Mouse (Mus musculus) liver, embryonic 16.5 days (tissue): ENCODE data around the gene Gon7. TPM values are rescaled to one million over a fixed set of nuclear protein-coding genes. Genes with fewer than 3 reads are reported as not detected.
A peak's percentile ranks its signal among the peaks of the same experiment; 100 is the strongest.

Experiments
- ATAC-seq: fragments of 200-750 bp; cut with Nextera tagmentation; 2 replicates; pipeline ENCODE4 v1.8.0; 2017; ENCODE audit warnings: low read depth, mild to moderate bottlenecking, moderate number of reproducible peaks, moderate library complexity
- H3K27ac ChIP-seq: fragments of 300-500 bp; sonication (generic); 2 replicates; pipeline ENCODE4 v1.5.1; 2014; ENCODE audit warnings: mild to moderate bottlenecking, low read length
- H3K27me3 ChIP-seq: fragments of 300-500 bp; sonication (generic); 2 replicates; pipeline ENCODE4 v1.6.1; 2014; ENCODE audit warnings: low read depth, low read length, mixed read lengths; ENCODE audit not compliant: control insufficient read depth, insufficient read depth
- H3K36me3 ChIP-seq: fragments of 300-500 bp; sonication (generic); 2 replicates; pipeline ENCODE4 v1.6.1; 2014; ENCODE audit warnings: mild to moderate bottlenecking; ENCODE audit not compliant: control insufficient read depth, insufficient read depth
- H3K4me1 ChIP-seq: fragments of 300-500 bp; sonication (generic); 2 replicates; pipeline ENCODE4 v1.6.1; 2014; ENCODE audit warnings: low read depth, low read length, mixed read lengths; ENCODE audit not compliant: control insufficient read depth
- H3K4me2 ChIP-seq: fragments of 300-500 bp; sonication (generic); 2 replicates; pipeline ENCODE4 v1.6.1; 2014; ENCODE audit warnings: low read depth, low read length, mixed read lengths
- H3K4me3 ChIP-seq: fragments of 300-500 bp; sonication (generic); 2 replicates; pipeline ENCODE4 v1.5.1; 2014; ENCODE audit warnings: low read depth, mild to moderate bottlenecking, low read length
- H3K9ac ChIP-seq: fragments of 300-500 bp; sonication (generic); 2 replicates; pipeline ENCODE4 v1.6.1; 2014; ENCODE audit warnings: low read depth, low read length
- H3K9me3 ChIP-seq: fragments of 300-500 bp; sonication (generic); replicated peaks from 2 replicates; pipeline ENCODE4 v1.6.1; 2016; ENCODE audit warnings: low read length; ENCODE audit not compliant: control insufficient read depth
- WGBS: fragments of 180-500 bp; shearing (Covaris S2); extraction: QIAGEN DNeasy Blood & Tissue Kit; methylation state at CpG from one replicate; pipeline ENCODE4 v1.1.7; 2014; ENCODE audit not compliant: insufficient replicate concordance; 5-methylcytosine and 5-hydroxymethylcytosine counted together
- polyA plus RNA-seq: library from polyadenylated mRNA; unstranded; fragments of >200 nt; fragmentation: Nextera tagmentation; extraction: Ambion mirVana; gene quantifications from 2 replicates; pipeline ENCODE4 v1.2.1, GENCODE M21; 2015

Gon7 gene
- polyA plus RNA-seq, 1 experiment from 2014 or later = 10.1 TPM

GRCm38 (mm10) chr12:102730798-102731619, 26.6 kb downstream of the Gon7 start:
- ATAC-seq = no peak
- Histone ChIP-seq H3K4me3 (no peak overlapping the region), H3K9me3 (no peaks in the 10 kb centered on the region), H3K27ac (no peak overlapping the region), H3K27me3 (no peaks in the 10 kb centered on the region), H3K9ac (no peak overlapping the region), H3K4me2 (peak overlapping the region; percentile 51; the same call in 1 of the 2 replicates), H3K36me3 (no peaks in the 10 kb centered on the region), H3K4me1 (peaks cover 16% of the 10 kb centered on the region)
- WGBS = 39% methylated on average over 16 of the region's 16 CpGs

DNA sequence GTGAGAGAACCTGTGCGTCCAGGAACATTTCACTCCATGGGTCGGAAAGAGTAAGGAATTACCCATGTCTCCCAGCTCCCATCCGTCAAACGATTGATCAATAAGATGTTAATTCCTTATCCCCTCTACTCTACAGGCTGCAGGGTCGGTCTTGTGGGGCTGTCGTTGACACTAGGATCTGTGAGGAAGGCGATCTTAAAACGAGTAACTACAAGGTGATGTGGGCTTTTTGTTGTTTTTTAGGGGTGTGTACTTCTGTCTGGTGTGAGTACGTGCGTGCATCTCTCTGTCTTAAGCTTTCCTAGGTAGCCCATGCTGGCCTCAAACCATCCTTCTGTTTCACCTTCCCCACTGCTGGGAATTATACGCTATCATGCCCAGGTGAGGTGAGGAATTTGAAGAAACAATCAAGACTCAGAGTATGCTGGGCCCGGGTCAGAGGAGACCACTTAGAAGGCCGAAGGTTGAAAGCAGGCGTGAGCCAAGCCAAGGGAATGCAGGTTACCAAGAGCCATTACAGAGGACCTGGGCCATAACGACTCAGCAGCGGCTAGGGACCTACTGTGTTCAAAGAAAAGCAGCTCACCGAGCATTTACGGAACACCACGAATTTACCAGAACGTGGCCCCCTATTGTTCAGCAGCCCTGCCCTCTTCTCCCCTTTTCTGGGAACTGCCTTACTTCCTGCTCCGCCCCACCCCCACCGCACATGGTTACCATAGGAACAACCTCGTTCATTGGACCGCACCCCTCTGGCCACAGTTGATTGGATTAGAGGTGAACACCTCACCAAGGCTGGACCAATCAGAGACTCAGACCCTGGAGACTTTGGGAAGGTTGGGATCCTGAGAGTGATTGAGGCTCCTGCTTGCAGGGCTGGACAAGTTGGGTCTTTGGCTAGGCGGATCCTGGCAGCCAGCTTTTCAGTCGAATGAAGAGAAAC, 27.5 kb downstream of the Gon7 start:
- Histone ChIP-seq H3K27me3 (no peaks in the 10 kb centered on the region), H3K27ac (no peak overlapping the region), H3K9ac (no peak overlapping the region), H3K9me3 (no peaks in the 10 kb centered on the region), H3K4me1 (peaks cover 16% of the 10 kb centered on the region), H3K4me2 (peak overlapping the region; percentile 51), H3K4me3 (peak overlapping the region; percentile 12; the same call in 1 of the 2 replicates), H3K36me3 (no peaks in the 10 kb centered on the region)
- peak; percentile 93 for ATAC-seq
- 35% methylated on average over 26 of the region's 26 CpGs for WGBS

GRCm38 (mm10) chr12:102725761-102726175, 31.8 kb downstream of the Gon7 start:
- H3K9ac ChIP-seq = no peak overlapping the region
- H3K27me3 ChIP-seq = no peaks in the 10 kb centered on the region
- H3K9me3 ChIP-seq = no peaks in the 10 kb centered on the region
- no peak overlapping the region for H3K4me2 ChIP-seq
- 48% methylated on average over 7 of the region's 7 CpGs for WGBS
- H3K36me3 ChIP-seq = no peaks in the 10 kb centered on the region
- H3K4me3 ChIP-seq = no peak overlapping the region
- H3K4me1 ChIP-seq = peaks cover 9% of the 10 kb centered on the region
- no peak overlapping the region for H3K27ac ChIP-seq
- no peak for ATAC-seq

DNA sequence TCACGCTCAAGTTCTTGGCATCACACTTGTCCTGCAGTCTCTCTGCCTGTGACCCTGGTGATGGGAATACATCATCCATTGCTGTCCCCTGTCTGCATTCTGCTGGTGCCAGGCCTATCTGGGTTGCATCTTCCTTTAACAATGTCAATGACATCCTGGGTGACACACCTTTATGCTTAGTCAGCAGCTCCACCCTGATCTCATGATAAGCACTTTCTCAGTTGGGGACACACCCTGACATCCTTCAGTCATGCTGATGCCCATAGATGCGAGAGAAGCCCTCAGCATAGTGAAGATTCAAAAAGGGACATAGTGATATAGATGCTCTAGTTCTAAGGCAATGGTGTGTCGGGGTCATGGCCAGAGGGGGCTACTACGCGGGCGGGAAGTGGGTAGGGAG, 32.5 kb downstream of the Gon7 start:
- Histone ChIP-seq H3K9ac (no peak overlapping the region), H3K4me1 (peaks cover 2% of the 10 kb centered on the region), H3K9me3 (no peaks in the 10 kb centered on the region), H3K27me3 (no peaks in the 10 kb centered on the region), H3K36me3 (no peaks in the 10 kb centered on the region), H3K4me2 (no peak overlapping the region), H3K4me3 (no peak overlapping the region), H3K27ac (no peak overlapping the region)
- ATAC-seq = no peak
- WGBS = 78% methylated on average over 6 of the region's 6 CpGs

DNA sequence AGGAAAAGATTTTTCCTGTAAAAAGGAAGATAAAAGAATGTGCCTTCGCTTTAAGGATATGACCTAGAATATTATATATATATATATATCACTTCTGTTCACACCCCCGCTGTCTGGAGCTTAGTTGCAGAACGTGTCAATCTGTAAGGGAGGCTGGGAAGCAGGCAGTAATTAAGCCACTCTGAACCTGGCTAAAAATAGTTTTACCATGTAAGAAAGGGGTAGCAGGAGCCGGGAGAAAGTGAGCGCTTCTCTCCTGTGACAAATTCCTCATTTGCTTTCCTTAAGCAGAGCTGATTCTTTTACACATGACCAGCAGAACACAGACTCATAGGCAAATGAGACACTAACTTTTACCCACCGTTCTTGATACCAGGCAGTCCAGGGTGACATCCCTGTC, 33.7 kb downstream of the Gon7 start:
- no peaks in the 10 kb centered on the region for H3K9me3 ChIP-seq
- no peak overlapping the region for H3K27ac ChIP-seq
- no peak overlapping the region for H3K4me3 ChIP-seq
- H3K4me1 ChIP-seq = no peaks in the 10 kb centered on the region; the same call in 1 of the 2 replicates
- H3K9ac ChIP-seq = no peak overlapping the region
- H3K27me3 ChIP-seq = no peaks in the 10 kb centered on the region
- 53% methylated on average over 6 of the region's 6 CpGs for WGBS
- no peak for ATAC-seq
- H3K36me3 ChIP-seq = no peaks in the 10 kb centered on the region
- H3K4me2 ChIP-seq = no peak overlapping the region

- H3K27ac ChIP-seq = no peak overlapping the region
- 70% methylated on average over 8 of the region's 8 CpGs for WGBS
- H3K4me3 ChIP-seq = no peak overlapping the region
- H3K9ac ChIP-seq = no peak overlapping the region
- H3K36me3 ChIP-seq = no peaks in the 10 kb centered on the region
- no peaks in the 10 kb centered on the region; the same call in 1 of the 2 replicates for H3K4me1 ChIP-seq
- H3K4me2 ChIP-seq = no peak overlapping the region
- H3K27me3 ChIP-seq = no peaks in the 10 kb centered on the region
- no peaks in the 10 kb centered on the region for H3K9me3 ChIP-seq
- ATAC-seq = no peak
Measured at GRCm38 (mm10) chr12:102722966-102723365, 34.6 kb downstream of the Gon7 start.

GRCm38 (mm10) chr12:102722451-102722850, 35.2 kb downstream of the Gon7 start:
- Histone ChIP-seq H3K27me3 (no peaks in the 10 kb centered on the region), H3K4me3 (no peak overlapping the region), H3K9me3 (no peaks in the 10 kb centered on the region), H3K27ac (no peak overlapping the region), H3K4me2 (no peak overlapping the region), H3K4me1 (no peaks in the 10 kb centered on the region; the same call in 1 of the 2 replicates), H3K36me3 (no peaks in the 10 kb centered on the region), H3K9ac (no peak overlapping the region)
- 68% methylated on average over 11 of the region's 11 CpGs for WGBS
- no peak for ATAC-seq

GRCm38 (mm10) chr12:102719552-102720315, 37.9 kb downstream of the Gon7 start:
- Histone ChIP-seq H3K9ac (no peak overlapping the region), H3K4me3 (no peak overlapping the region), H3K36me3 (no peaks in the 10 kb centered on the region), H3K4me2 (no peak overlapping the region), H3K27ac (no peak overlapping the region), H3K9me3 (no peaks in the 10 kb centered on the region), H3K27me3 (no peaks in the 10 kb centered on the region), H3K4me1 (no peaks in the 10 kb centered on the region)
- ATAC-seq = 0 out of 2 replicates have a peak, but pooled peaks have one; percentile 30
- 33% methylated on average over 13 of the region's 13 CpGs for WGBS
